24 mouse cellular contexts compared by ENCODE assay signal in genomic region chr17:44212960-44213619, GRCm38 (mm10). TPM values are rescaled to one million over a fixed set of nuclear protein-coding genes. Genes with fewer than 3 reads are reported as not detected.
A peak's percentile ranks its signal among the peaks of the same experiment; 100 is the strongest.
DNase-seq lines count a peak whose midpoint lies in the region; ATAC-seq and TF ChIP-seq lines count a peak whose summit lies in the region.
"Had no signal": no experiment of that assay in that cellular context is flagged by ENCODE, and none has a peak within 500 bp of the region (broad histone marks: within the 10 kb centered on the region; RNA-seq: fewer than 3 reads in every experiment).

No protein-coding gene starts in this region.

- TF ChIP-seq EP300 in lung, postnatal 0 days (IDR thresholded peaks at IDR 0.05): peak; percentile 100

- peak; percentile 78 for ATAC-seq in lung, embryonic 15.5 days (ENCODE audit: borderline replicate concordance, extremely low read depth, low FRiP score, low TSS enrichment)
- peak; percentile 94 for ATAC-seq in lung, postnatal 0 days
- ATAC-seq: activated CD4-positive, CD25-positive, alpha-beta regulatory T cell, adult 4 months; CD4-positive, CD25-positive, alpha-beta regulatory T cell, adult 4 months; forebrain, embryonic 13.5 days; Patski had no signal

- peaks cover 18% of the 10 kb centered on the region for H3K4me1 ChIP-seq in lung, embryonic 15.5 days
- no peaks in the 10 kb centered on the region for H3K4me1 ChIP-seq in lung, postnatal 0 days (ENCODE audit: insufficient read depth, low read depth, low read length)
- H3K4me1 ChIP-seq: embryonic facial prominence, embryonic 10.5 days; embryonic facial prominence, embryonic 12.5 days; forebrain, embryonic 13.5 days had no signal

- peak overlapping the region; percentile 90 for H3K27ac ChIP-seq in gastrocnemius, adult 2 months
- peak overlapping the region; percentile 34 for H3K27ac ChIP-seq in lung, embryonic 15.5 days
- H3K27ac ChIP-seq in lung, postnatal 0 days (ENCODE audit: low read length): peak overlapping the region; percentile 81
- H3K27ac ChIP-seq: embryonic facial prominence, embryonic 10.5 days; embryonic facial prominence, embryonic 12.5 days; forebrain, embryonic 13.5 days had no signal

- 59% methylated on average over 5 of the region's 5 CpGs for WGBS in lung, embryonic 15.5 days
- WGBS in lung, postnatal 0 days: 55% methylated on average over 5 of the region's 5 CpGs

- no peak overlapping the region for H3K9ac ChIP-seq in lung, embryonic 15.5 days
- H3K9ac ChIP-seq in lung, postnatal 0 days (replicated peaks; ENCODE audit: low read depth): no peak overlapping the region
- H3K9ac ChIP-seq: embryonic facial prominence, embryonic 12.5 days; forebrain, embryonic 13.5 days had no signal

- no peak for DNase-seq in gastrocnemius, adult 2 months
- no peak for DNase-seq in gastrocnemius, postnatal 10 days
- DNase-seq in lung, adult 18-20 months: no peak
- peak; percentile 92 for DNase-seq in lung, postnatal 0 days (ENCODE audit: low spot score)
- no peak for DNase-seq in lung, postnatal 14 days
- peak; percentile 53 for DNase-seq in lung, postnatal 36 days
- DNase-seq: adrenal gland, adult 8-10 months; adrenal gland, postnatal 14 days; adrenal gland, postnatal 36 days; B cell, adult 2 months; cerebellum, adult 11-12 months; cerebellum, adult 2 months; cerebellum, adult 9-10 months; cerebellum, postnatal 10 days; cerebellum, postnatal 25 days had no signal

- intact Hi-C loops in gastrocnemius, adult 2 months (cut with DNase I): no loop called here

- no peaks in the 10 kb centered on the region for H3K27me3 ChIP-seq in lung, embryonic 15.5 days
- no peaks in the 10 kb centered on the region for H3K27me3 ChIP-seq in lung, postnatal 0 days (replicated peaks; ENCODE audit: insufficient read depth, low read length)
- H3K27me3 ChIP-seq: CH12.LX; embryonic facial prominence, embryonic 12.5 days; forebrain, embryonic 13.5 days; Patski had no signal

- TF ChIP-seq CTCF in gastrocnemius, adult 2 months (IDR thresholded peaks at IDR 0.05): no peak
- no peak for TF ChIP-seq CTCF in lung, postnatal 0 days (IDR thresholded peaks at IDR 0.05)

- no peaks in the 10 kb centered on the region for H3K36me3 ChIP-seq in lung, embryonic 15.5 days
- no peaks in the 10 kb centered on the region for H3K36me3 ChIP-seq in lung, postnatal 0 days (ENCODE audit: insufficient read depth, low read length)
- H3K36me3 ChIP-seq: embryonic facial prominence, embryonic 10.5 days; embryonic facial prominence, embryonic 12.5 days; G1E had no signal

- no peak overlapping the region for H3K4me3 ChIP-seq in gastrocnemius, adult 2 months
- H3K4me3 ChIP-seq in lung, embryonic 15.5 days: no peak overlapping the region
- no peak overlapping the region for H3K4me3 ChIP-seq in lung, postnatal 0 days (ENCODE audit: low read depth, low read length)
- H3K4me3 ChIP-seq: embryonic facial prominence, embryonic 10.5 days; embryonic facial prominence, embryonic 12.5 days; forebrain, embryonic 13.5 days had no signal

- no peaks in the 10 kb centered on the region for H3K9me3 ChIP-seq in lung, embryonic 15.5 days
- no peaks in the 10 kb centered on the region for H3K9me3 ChIP-seq in lung, postnatal 0 days (ENCODE audit: low read length)
- H3K9me3 ChIP-seq: embryonic facial prominence, embryonic 10.5 days; embryonic facial prominence, embryonic 12.5 days; forebrain, embryonic 13.5 days had no signal

- no peak overlapping the region for H3K4me2 ChIP-seq in lung, embryonic 15.5 days
- H3K4me2 ChIP-seq in lung, postnatal 0 days (replicated peaks; ENCODE audit: low read depth, low read length): no peak overlapping the region
- H3K4me2 ChIP-seq: embryonic facial prominence, embryonic 12.5 days; forebrain, embryonic 13.5 days had no signal

RNA-seq across cellular contexts. Expression of gene Clic5, which starts 24.7 kb away (rescaled TPM):
- total RNA-seq in gastrocnemius, adult 2 months (2021): 100 to 1,000 TPM; 121 to 159 TPM
- 10 to 100 TPM; 76.5 TPM for total RNA-seq in gastrocnemius, postnatal 10 days (2021)
- polyA plus RNA-seq in lung, embryonic 15.5 days (2015; fragmentation: Nextera tagmentation; extraction: Ambion mirVana): 10.0 and 13.1 TPM in 2 replicates
- polyA plus RNA-seq in lung, postnatal 0 days (2015; fragmentation: Nextera tagmentation; extraction: Ambion mirVana): 83.6 and 122 TPM in 2 replicates
- total RNA-seq: CH12.LX had no signal
- polyA plus RNA-seq: G1E had no signal

Comparison
In these comparisons a context has a peak if more than half of its experiments do, and no peak if none do; other contexts are left out.
1. DNase-seq: peak in lung, postnatal 0 days (single experiment) and lung, postnatal 36 days (single experiment); none in gastrocnemius, adult 2 months (single experiment), gastrocnemius, postnatal 10 days (single experiment), lung, adult 18-20 months (0 of 2) and lung, postnatal 14 days (single experiment).
2. H3K27ac ChIP-seq: peak in every context shown above with its lines; median percentile 90 in gastrocnemius, adult 2 months; 81 in lung, postnatal 0 days; 34 in lung, embryonic 15.5 days.